Mouse (Mus musculus): ENCODE results near the gene Ap1ar.

GRCm38 (mm10) chr3:127762403-127762802, 74.9 kb downstream of the Ap1ar start:
- TF ChIP-seq CTCF (IDR thresholded peaks at IDR 0.05; ENCODE audit: insufficient read depth, low read length) (no peak), POLR2A (IDR thresholded peaks at IDR 0.05; ENCODE audit: borderline replicate concordance, extremely low read depth, low read depth, low read length) (no peak)
